Mouse (Mus musculus) testis, adult 2 months (tissue): ENCODE data around the gene Gm9964.

Experiments used
- CTCF ChIP-seq: fragments of 200-500 bp; IDR thresholded peaks from 2 replicates; pipeline ENCODE4 v1.5.1; 2012; ENCODE audit warnings: low read depth, mild to moderate bottlenecking, inconsistent platforms, low read length, moderate library complexity; ENCODE audit not compliant: control insufficient read depth, insufficient read depth, insufficient replicate concordance
- POLR2A ChIP-seq: fragments of 200-500 bp; IDR thresholded peaks from 2 replicates; pipeline ENCODE4 v1.6.1; 2012; ENCODE audit warnings: low read depth, mild to moderate bottlenecking, inconsistent platforms, low read length, moderate library complexity; ENCODE audit not compliant: control insufficient read depth

GRCm38 (mm10) chr11:79316807-79317345 is 20.2 kb upstream of the Gm9964 start:
- TF ChIP-seq CTCF (no peak), POLR2A (no peak)
